Mouse (Mus musculus): ENCODE measurements around the gene Cox6b2.

DNA sequence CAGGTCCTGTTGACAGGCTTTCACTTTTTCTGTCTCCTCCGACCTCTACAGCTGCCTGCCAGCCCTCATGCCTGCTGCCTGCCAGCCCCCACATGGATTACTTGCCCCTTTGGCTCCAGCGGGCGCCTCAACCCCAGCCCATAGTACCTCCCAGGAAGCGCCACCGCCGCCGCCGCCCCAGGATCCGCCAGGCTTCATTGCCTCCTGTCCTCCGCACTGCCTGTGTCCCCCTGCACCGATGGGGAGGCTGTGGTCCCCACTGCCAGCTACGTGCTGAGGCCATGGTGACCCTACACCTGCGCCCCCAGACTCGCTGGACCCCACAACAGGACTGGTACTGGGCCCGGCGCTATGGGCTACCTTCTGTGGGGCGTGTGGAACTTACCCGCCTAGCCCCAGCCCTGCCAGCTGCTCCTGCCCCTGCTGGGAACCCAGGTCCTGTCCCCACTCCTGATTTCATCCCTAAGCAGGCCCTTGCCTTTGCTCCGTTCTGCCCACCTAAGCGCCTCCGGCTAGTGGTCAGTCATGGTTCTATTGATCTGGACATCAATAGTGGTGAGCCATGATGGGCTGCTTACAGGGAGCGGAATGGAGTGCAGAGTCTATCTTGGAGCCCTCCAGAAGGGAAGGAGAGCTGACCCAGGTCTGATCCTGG is 6.4 kb downstream of the Cox6b2 start:
- no peak for TF ChIP-seq POLR2A (IDR thresholded peaks at IDR 0.05; ENCODE audit: borderline replicate concordance, low read depth, low read length)
- TF ChIP-seq CTCF (IDR thresholded peaks at IDR 0.05; ENCODE audit: low read depth, low read length), result no peak
